Mouse (Mus musculus) adrenal gland, adult 8-10 months (tissue): Measurements from ENCODE around the gene Tmem132d. TPM values are rescaled to one million over a fixed set of nuclear protein-coding genes. Genes with fewer than 3 reads are reported as not detected.

Source experiments
- DNase-seq: peaks from one replicate; pipeline ENCODE4 v3.0.0; 2022
- total RNA-seq, 4 experiments: library from RNA; stranded (reverse); gene quantifications; 2 replicates each; pipeline ENCODE4 v1.2.4; 2022

Gene Tmem132d
- under 1 TPM in 2 of 4 experiments, not detected in 2; 0.09 to 0.14 TPM for total RNA-seq

GRCm38 (mm10) chr5:128432916-128433315 is at the start of gene Tmem132d:
Gene Tmem132d, minus strand, starts transcription at chr5:128433077.
- DNase-seq: no peak

DNA sequence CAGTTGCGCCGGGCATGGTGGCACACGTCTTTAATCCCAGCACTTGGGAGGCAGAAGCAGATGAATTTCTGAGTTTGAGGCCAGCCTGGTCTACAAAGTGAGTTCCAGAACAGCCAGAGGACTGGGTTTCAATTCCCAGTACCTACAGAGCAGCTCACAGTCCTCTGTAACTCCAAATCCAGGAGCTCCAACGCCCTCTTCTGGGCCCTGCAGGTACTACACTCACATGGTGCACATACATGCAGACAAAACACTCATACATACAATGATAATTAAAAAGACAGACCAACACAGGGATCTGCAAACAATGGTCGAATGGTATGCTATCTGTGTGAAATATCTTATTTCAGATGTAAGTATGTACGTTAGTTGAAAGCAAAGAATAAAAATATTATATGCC is 47.9 kb upstream of the Tmem132d start:
- no peak for DNase-seq

DNA sequence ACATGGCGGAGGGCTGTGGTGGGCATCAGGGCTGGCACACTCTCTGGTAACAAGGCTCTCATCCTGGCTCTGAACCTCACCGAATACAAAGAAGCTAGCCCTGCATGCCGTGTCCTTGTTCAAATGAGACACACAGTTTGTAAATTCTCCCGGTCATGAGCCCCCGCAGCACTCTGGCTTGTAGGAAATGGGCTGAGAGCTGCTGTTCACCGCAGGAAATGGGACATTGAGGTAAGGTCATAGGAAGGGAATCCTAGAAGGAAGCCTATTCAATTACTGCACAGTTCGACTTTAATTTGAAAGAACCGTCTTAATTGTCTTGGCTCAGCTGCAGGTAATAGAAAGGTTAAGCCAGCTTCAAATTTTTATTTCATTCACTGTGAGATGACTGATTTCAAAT is 42.5 kb upstream of the Tmem132d start:
- no peak for DNase-seq

- no peak for DNase-seq
These were observed 36.9 kb upstream of the Tmem132d start for GRCm38 (mm10) chr5:128469812-128470211.

GRCm38 (mm10) chr5:128464514-128464913 is 31.6 kb upstream of the Tmem132d start:
- no peak for DNase-seq

DNA sequence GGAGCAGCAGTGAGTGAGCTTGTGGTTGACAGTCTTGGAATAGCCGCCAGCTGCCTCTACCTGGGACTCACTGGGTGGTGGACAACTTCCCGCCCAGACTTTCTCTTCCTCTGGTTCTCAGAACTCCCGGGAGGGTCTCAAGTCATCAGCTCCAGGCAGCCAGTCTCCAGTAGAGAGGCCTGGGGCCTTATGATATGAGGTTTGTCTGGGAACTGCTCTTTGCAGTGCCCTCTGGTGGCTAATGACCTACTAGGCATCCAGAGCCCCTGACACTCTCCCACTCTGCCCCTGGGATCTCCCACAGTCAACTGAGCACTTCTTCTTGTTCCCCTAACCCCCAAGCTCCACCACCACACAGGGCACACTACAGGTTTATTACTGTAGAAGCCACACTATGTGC is 27.7 kb upstream of the Tmem132d start:
- DNase-seq: no peak

DNA sequence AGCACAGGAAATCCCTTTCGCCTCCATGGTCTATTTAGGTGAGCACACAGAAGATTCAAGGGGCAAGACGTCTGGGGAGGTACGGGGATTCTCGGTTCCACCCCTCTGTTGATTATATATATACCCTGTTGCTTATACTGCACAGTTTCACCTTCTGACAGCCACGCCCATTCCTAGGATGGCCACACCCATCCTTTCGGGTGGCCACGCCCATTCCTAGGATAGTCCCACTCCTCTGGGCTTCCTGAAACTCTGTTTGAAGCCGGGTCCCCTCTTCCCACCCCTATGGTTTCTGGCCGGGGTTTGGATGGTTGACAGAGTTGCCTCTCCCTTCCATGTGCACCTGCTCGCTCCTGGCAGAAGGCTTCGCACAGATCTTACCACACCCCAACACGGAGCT is 22.9 kb upstream of the Tmem132d start:
- no peak for DNase-seq

DNA sequence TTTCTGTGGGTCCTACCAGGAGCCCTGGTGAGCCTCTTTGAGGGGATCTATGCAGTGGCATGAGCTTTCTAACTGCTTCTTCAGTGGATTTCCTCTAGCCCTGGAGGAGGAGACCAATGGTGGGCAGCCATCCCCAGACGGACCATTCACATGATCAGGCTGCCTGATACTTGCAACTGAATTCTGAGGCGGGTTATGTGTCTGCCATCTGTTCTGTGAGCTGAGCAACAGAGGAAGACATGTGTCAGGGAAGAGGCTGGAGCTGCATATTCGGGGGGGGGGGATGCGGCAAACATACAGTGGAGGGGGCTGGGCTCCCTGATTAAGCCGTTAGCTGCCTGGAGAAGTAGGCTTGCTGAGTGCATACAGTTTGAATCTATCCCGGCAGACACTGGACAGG is 19.3 kb upstream of the Tmem132d start:
- no peak for DNase-seq

GRCm38 (mm10) chr5:128450808-128451207 is 17.9 kb upstream of the Tmem132d start:
- no peak for DNase-seq

- DNase-seq: no peak
These were observed 12.0 kb upstream of the Tmem132d start for GRCm38 (mm10) chr5:128444876-128445275.

- no peak for DNase-seq
These were observed 11.0 kb upstream of the Tmem132d start for GRCm38 (mm10) chr5:128443848-128444247.

GRCm38 (mm10) chr5:128441121-128441520 is 8.2 kb upstream of the Tmem132d start:
- DNase-seq: no peak

GRCm38 (mm10) chr5:128439828-128440227 is 7.0 kb upstream of the Tmem132d start:
- peak; percentile 6 for DNase-seq

GRCm38 (mm10) chr5:128438078-128438477 is 5.2 kb upstream of the Tmem132d start:
- DNase-seq: no peak

GRCm38 (mm10) chr5:128436909-128437308 is 4.0 kb upstream of the Tmem132d start:
- DNase-seq: no peak

- DNase-seq: no peak
These were observed 2.8 kb upstream of the Tmem132d start for GRCm38 (mm10) chr5:128435683-128436082.

GRCm38 (mm10) chr5:128433786-128434185 is 909 bp upstream of the Tmem132d start:
- no peak for DNase-seq

DNA sequence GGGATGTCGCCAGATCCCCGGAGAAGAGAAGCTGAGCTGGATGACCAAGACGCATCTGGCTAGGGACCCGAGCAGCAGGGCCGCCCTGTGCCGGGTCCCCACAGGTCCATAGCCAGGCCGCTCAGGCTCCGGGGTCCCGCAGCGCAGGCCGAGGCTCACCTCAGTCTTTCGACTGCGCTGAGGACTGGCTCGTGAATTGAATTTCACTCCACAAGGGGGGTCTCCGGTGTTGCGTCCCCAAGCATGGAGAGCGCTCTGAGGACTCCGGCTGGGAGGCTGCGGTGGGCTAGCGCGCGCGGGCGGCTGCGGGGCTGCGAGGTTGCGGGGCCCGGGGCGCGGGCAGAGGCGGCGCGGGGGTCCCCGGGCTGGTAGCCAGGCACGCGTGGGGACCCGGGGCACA is 455 bp downstream of the Tmem132d start:
- DNase-seq: no peak

- no peak for DNase-seq
These were observed 8.2 kb downstream of the Tmem132d start for GRCm38 (mm10) chr5:128424636-128425035.

DNA sequence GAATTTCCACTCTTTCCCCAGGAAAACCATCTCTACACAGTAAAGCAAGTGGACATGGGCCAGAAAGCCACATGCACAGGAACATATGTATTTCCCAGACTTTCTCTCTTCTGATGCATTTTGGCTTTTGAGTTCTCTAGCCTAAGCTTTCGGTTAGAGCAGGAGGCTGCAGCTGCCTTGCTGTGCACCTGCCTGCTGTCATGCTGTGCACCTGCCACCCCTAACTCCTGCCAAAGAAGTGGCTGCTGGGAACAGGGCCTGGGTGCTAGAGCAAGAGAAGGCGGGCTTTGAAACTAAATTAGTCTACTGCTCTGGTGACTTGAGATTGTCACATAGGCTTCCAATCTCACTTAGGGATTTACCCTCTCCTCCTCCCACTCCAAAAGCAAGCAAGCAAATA is 8.7 kb downstream of the Tmem132d start:
- DNase-seq: no peak

GRCm38 (mm10) chr5:128422090-128422489 is 10.8 kb downstream of the Tmem132d start:
- DNase-seq: no peak

DNA sequence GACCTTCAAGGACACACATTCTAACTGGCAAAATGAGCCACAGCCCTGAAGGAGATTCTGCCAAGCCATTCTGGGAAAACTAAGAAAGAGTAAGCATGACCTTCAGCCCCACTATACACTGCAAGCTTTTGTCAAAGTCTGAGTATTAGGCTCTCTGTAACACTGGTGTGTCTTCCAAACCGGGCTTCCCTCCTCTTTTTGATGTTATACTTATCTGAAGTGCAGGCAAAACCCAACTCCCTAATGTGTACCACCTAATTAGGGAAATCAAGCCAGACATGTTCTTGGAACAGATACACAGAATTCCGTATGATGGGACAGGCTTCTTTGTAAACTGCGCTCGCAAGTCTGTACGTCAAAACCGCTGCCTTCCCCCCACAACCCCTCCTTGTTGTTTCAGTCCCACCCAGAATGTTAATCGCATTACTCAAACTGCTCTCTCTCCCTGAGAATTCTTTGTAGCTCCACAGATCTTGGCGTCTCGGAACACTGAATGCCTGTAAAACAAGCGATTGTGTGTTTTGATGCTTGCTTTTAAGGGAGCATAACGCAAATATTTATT is 14.6 kb downstream of the Tmem132d start:
- DNase-seq: no peak

DNA sequence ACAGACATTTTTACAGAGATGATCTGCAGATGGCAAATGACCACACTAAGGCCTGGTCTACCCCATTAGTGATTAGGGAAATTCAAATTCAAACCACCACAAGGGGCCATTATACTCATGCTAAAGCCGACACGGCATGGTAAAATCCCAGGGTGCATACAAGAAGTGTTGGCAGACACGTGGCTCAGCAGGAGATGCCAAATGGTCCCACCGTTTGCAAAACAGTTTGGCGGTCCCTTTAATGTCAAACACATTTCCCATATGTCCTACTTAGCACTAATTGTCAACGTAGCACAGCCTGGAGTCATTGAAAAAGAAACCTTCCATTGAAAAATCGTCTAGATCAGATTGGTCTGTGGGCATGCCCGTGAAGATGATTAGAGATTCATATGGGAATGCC is 18.8 kb downstream of the Tmem132d start:
- no peak for DNase-seq

- DNase-seq: no peak
These were observed 20.6 kb downstream of the Tmem132d start for GRCm38 (mm10) chr5:128412306-128412705.

GRCm38 (mm10) chr5:128407546-128407945 is 25.3 kb downstream of the Tmem132d start:
- DNase-seq: no peak
